Mouse (Mus musculus): ENCODE results near the gene Car6. TPM values are rescaled to one million over a fixed set of nuclear protein-coding genes. Genes with fewer than 3 reads are reported as not detected.

Car6 gene
- total and polyA plus RNA-seq, 2 experiments from 2014 or later, result not detected

DNA sequence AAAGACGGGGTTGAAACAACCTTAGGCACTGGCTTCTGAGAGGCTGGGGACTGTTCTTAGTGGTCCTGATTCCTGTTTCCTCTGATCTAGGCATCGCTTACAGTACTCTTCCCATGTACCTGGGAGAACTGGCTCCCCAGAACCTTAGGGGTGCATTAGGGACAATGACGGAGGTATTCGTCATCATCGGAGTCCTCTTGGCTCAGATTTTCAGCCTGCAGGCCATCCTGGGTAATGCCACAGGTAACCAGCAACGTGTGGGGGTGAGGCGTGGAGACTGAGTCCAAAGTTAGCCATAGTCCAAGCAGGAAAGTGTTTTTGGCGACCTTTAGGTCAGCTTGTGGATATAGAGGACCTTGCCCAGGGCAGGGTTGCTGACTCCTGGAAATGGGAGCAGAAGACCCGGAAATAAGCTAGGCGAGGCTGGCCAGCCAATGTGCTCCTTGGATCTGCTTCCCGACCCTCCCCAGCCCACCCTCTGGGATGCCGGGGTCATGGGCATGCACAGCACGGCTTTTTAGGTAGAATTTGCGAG is 43.7 kb downstream of the Car6 start:
- WGBS, result 74% methylated on average over 14 of the region's 14 CpGs
- Histone ChIP-seq H3K9ac (replicated peaks; ENCODE audit: low read length, poor library complexity, severe bottlenecking) (no peak overlapping the region), H3K36me3 (ENCODE audit: insufficient read depth, low read length) (no peaks in the 10 kb centered on the region), H3K27me3 (ENCODE audit: insufficient read depth, low read length) (no peaks in the 10 kb centered on the region), H3K4me3 (ENCODE audit: low read depth, low read length) (no peak overlapping the region), H3K4me2 (ENCODE audit: low read depth, low read length, poor library complexity, severe bottlenecking) (no peak overlapping the region), H3K4me1 (ENCODE audit: insufficient read depth, low read length) (no peaks in the 10 kb centered on the region), H3K27ac (ENCODE audit: low read depth, low read length) (no peak overlapping the region), H3K9me3 (ENCODE audit: low read length) (no peaks in the 10 kb centered on the region)
- ATAC-seq (ENCODE audit: low FRiP score), result no peak
- TF ChIP-seq CTCF (IDR thresholded peaks at IDR 0.05), result no peak
- DNase-seq (ENCODE audit: low spot score), result no peak

DNA sequence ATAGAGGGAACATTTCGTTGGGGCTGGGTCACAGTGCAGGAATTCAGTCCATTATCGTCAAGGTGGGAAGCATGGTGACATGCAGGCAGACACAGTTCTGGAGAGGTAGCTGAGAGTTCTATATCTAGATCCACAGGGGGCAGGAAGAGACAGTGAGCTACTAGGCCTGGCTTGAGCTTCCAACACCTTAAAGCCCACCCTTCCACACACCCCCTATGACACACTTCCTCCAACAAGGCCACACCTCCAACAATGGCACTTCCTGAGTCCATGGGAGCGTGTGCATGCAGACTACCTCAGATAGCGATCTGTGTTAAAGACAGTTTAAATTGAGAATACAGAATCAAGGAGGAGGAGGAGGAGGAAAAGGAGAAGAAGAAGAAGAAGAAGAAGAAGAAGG is 45.4 kb downstream of the Car6 start:
- no peak for TF ChIP-seq CTCF (IDR thresholded peaks at IDR 0.05)
- 84% methylated on average over 4 of the region's 4 CpGs for WGBS
- no peak overlapping the region for H3K9ac ChIP-seq (replicated peaks; ENCODE audit: low read length, poor library complexity, severe bottlenecking)
- H3K4me3 ChIP-seq (ENCODE audit: low read depth, low read length), result no peak overlapping the region
- H3K36me3 ChIP-seq (ENCODE audit: insufficient read depth, low read length), result no peaks in the 10 kb centered on the region
- H3K4me1 ChIP-seq (ENCODE audit: insufficient read depth, low read length), result no peaks in the 10 kb centered on the region
- DNase-seq (ENCODE audit: low spot score) (no peak), ATAC-seq (ENCODE audit: low FRiP score) (no peak)
- H3K27ac ChIP-seq (ENCODE audit: low read depth, low read length), result no peak overlapping the region
- H3K27me3 ChIP-seq (ENCODE audit: insufficient read depth, low read length), result no peaks in the 10 kb centered on the region
- H3K9me3 ChIP-seq (ENCODE audit: low read length), result no peaks in the 10 kb centered on the region
- H3K4me2 ChIP-seq (ENCODE audit: low read depth, low read length, poor library complexity, severe bottlenecking), result no peak overlapping the region

DNA sequence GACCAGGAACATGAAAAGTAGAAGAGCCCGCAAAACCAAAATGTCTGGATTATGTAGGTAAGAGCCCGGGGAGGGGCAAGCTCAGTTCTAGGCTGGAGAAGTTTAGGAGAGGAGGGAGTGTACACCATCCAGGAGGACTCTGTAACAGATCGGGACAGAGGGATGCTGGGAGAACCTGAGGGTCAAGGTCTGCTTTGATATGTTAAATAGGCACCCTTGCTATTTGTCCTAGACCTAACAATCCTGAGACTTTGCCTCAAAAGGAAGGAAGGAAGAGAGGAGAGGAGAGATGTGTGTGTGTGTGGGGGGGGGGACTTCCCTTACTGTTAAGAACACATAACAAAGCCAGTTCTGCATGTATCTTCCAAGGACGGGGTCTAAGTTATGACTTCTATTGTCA is 45.8 kb downstream of the Car6 start:
- Histone ChIP-seq H3K4me1 (ENCODE audit: insufficient read depth, low read length) (no peaks in the 10 kb centered on the region), H3K9me3 (ENCODE audit: low read length) (no peaks in the 10 kb centered on the region), H3K27me3 (ENCODE audit: insufficient read depth, low read length) (no peaks in the 10 kb centered on the region), H3K27ac (ENCODE audit: low read depth, low read length) (no peak overlapping the region), H3K9ac (replicated peaks; ENCODE audit: low read length, poor library complexity, severe bottlenecking) (no peak overlapping the region), H3K4me3 (ENCODE audit: low read depth, low read length) (no peak overlapping the region), H3K4me2 (ENCODE audit: low read depth, low read length, poor library complexity, severe bottlenecking) (no peak overlapping the region), H3K36me3 (ENCODE audit: insufficient read depth, low read length) (no peaks in the 10 kb centered on the region)
- WGBS, result 83% methylated on average over 4 of the region's 4 CpGs
- DNase-seq (ENCODE audit: low spot score), result no peak
- TF ChIP-seq CTCF (IDR thresholded peaks at IDR 0.05), result no peak
- no peak for ATAC-seq (ENCODE audit: low FRiP score)

DNA sequence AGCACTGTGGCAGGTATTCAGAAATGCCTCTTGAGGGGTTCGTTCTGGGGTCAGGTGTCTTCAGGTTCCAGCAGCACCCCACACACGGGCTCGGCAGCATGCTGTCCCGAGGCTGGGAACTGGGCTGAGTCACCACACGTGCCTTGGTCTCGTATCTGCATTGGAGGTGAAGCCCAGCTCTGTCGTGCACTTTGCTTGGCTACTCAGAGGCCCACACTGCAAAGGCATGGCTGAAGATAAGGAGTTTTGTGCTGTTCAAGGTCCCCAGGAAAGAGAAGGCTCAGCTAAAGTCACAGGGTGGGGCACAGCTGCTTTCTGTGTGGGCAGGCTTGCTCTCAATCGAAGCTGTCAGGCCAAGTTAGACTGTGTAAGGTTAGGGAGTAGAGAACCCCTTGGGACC is 48.6 kb downstream of the Car6 start:
- Histone ChIP-seq H3K9ac (replicated peaks; ENCODE audit: low read length, poor library complexity, severe bottlenecking) (no peak overlapping the region), H3K36me3 (ENCODE audit: insufficient read depth, low read length) (no peaks in the 10 kb centered on the region), H3K27ac (ENCODE audit: low read depth, low read length) (no peak overlapping the region), H3K4me3 (ENCODE audit: low read depth, low read length) (no peak overlapping the region), H3K4me1 (ENCODE audit: insufficient read depth, low read length) (no peaks in the 10 kb centered on the region), H3K27me3 (ENCODE audit: insufficient read depth, low read length) (no peaks in the 10 kb centered on the region), H3K9me3 (ENCODE audit: low read length) (no peaks in the 10 kb centered on the region), H3K4me2 (ENCODE audit: low read depth, low read length, poor library complexity, severe bottlenecking) (no peak overlapping the region)
- 83% methylated on average over 8 of the region's 8 CpGs for WGBS
- DNase-seq (ENCODE audit: low spot score), result no peak
- TF ChIP-seq CTCF (IDR thresholded peaks at IDR 0.05), result no peak
- no peak for ATAC-seq (ENCODE audit: low FRiP score)

- WGBS, result 79% methylated on average over 7 of the region's 7 CpGs
- Histone ChIP-seq H3K4me3 (ENCODE audit: low read depth, low read length) (no peak overlapping the region), H3K4me1 (ENCODE audit: insufficient read depth, low read length) (no peaks in the 10 kb centered on the region), H3K36me3 (ENCODE audit: insufficient read depth, low read length) (no peaks in the 10 kb centered on the region), H3K27me3 (ENCODE audit: insufficient read depth, low read length) (no peaks in the 10 kb centered on the region), H3K9ac (replicated peaks; ENCODE audit: low read length, poor library complexity, severe bottlenecking) (no peak overlapping the region), H3K9me3 (ENCODE audit: low read length) (no peaks in the 10 kb centered on the region), H3K4me2 (ENCODE audit: low read depth, low read length, poor library complexity, severe bottlenecking) (no peak overlapping the region), H3K27ac (ENCODE audit: low read depth, low read length) (no peak overlapping the region)
- no peak for ATAC-seq (ENCODE audit: low FRiP score)
- TF ChIP-seq CTCF (IDR thresholded peaks at IDR 0.05), result no peak
- DNase-seq (ENCODE audit: low spot score), result no peak
Measured at GRCm38 (mm10) chr4:150151045-150151444, 50.1 kb downstream of the Car6 start.

DNA sequence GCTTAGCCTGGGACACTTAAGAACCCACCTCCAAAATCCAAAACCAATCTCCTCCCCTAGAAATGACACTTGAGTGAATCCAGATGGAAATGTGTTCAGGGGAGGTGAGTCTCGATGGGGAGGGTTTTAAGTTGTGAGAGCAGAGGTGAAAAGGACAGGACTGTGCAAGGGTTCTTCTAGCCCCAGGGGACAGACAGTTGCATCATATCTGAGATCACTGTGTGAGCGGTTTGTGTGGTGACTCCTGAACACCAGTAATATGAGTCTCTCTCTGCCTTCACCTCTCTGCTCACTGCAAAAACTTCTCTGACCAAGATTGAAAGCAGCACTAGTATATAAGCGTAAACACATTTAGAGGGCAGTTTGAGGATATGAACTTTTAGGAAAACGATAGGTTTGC is 54.8 kb downstream of the Car6 start:
- H3K4me1 ChIP-seq (ENCODE audit: insufficient read depth, low read length), result no peaks in the 10 kb centered on the region
- DNase-seq (ENCODE audit: low spot score) (no peak), ATAC-seq (ENCODE audit: low FRiP score) (no peak)
- no peaks in the 10 kb centered on the region for H3K36me3 ChIP-seq (ENCODE audit: insufficient read depth, low read length)
- no peak for TF ChIP-seq CTCF (IDR thresholded peaks at IDR 0.05)
- H3K9me3 ChIP-seq (ENCODE audit: low read length), result no peaks in the 10 kb centered on the region
- H3K4me3 ChIP-seq (ENCODE audit: low read depth, low read length), result no peak overlapping the region
- no peaks in the 10 kb centered on the region for H3K27me3 ChIP-seq (ENCODE audit: insufficient read depth, low read length)
- H3K9ac ChIP-seq (replicated peaks; ENCODE audit: low read length, poor library complexity, severe bottlenecking), result no peak overlapping the region
- no peak overlapping the region for H3K27ac ChIP-seq (ENCODE audit: low read depth, low read length)
- H3K4me2 ChIP-seq (ENCODE audit: low read depth, low read length, poor library complexity, severe bottlenecking), result no peak overlapping the region
- WGBS, result 88% methylated on average over 4 of the region's 4 CpGs

Measured in midbrain, postnatal 0 days (tissue).